Mouse (Mus musculus) forebrain, embryonic 16.5 days (tissue): ENCODE results near the gene G2e3. TPM values are rescaled to one million over a fixed set of nuclear protein-coding genes. Genes with fewer than 3 reads are reported as not detected.
A peak's percentile ranks its signal among the peaks of the same experiment; 100 is the strongest.

Source experiments
- ATAC-seq: fragments of 200-750 bp; cut with Nextera tagmentation; 2 replicates; pipeline ENCODE4 v1.8.0; 2017; ENCODE audit warnings: mild to moderate bottlenecking, moderate library complexity
- H3K27ac ChIP-seq: fragments of 300-500 bp; sonication (generic); 2 replicates; pipeline ENCODE4 v1.5.1; 2014; ENCODE audit warnings: low read length, control low read depth
- H3K27me3 ChIP-seq: fragments of 300-500 bp; sonication (generic); replicated peaks from 2 replicates; pipeline ENCODE4 v1.6.1; 2014; ENCODE audit warnings: low read length; ENCODE audit not compliant: control insufficient read depth, insufficient read depth
- H3K36me3 ChIP-seq: fragments of 300-500 bp; sonication (generic); 2 replicates; pipeline ENCODE4 v1.6.1; 2014; ENCODE audit not compliant: control insufficient read depth, insufficient read depth
- H3K4me1 ChIP-seq: fragments of 300-500 bp; sonication (generic); replicated peaks from 2 replicates; pipeline ENCODE4 v1.6.1; 2014; ENCODE audit warnings: low read length; ENCODE audit not compliant: control insufficient read depth, insufficient read depth
- H3K4me2 ChIP-seq: fragments of 300-500 bp; sonication (generic); 2 replicates; pipeline ENCODE4 v1.6.1; 2014; ENCODE audit warnings: mild to moderate bottlenecking, low read length, control low read depth
- H3K4me3 ChIP-seq: fragments of 300-500 bp; sonication (generic); replicated peaks from 2 replicates; pipeline ENCODE4 v1.5.1; 2014; ENCODE audit warnings: mild to moderate bottlenecking, low read length, control low read depth
- H3K9ac ChIP-seq: fragments of 300-500 bp; sonication (generic); replicated peaks from 2 replicates; pipeline ENCODE4 v1.6.1; 2014; ENCODE audit warnings: low read depth, low read length, control low read depth
- H3K9me3 ChIP-seq: fragments of 300-500 bp; sonication (generic); 2 replicates; pipeline ENCODE4 v1.6.1; 2016; ENCODE audit warnings: low read length; ENCODE audit not compliant: control insufficient read depth
- WGBS: fragments of 180-500 bp; shearing (Covaris S2); extraction: QIAGEN DNeasy Blood & Tissue Kit; methylation state at CpG from one replicate; pipeline ENCODE4 v1.1.7; 2014; 5-methylcytosine and 5-hydroxymethylcytosine counted together
- polyA plus RNA-seq: library from polyadenylated mRNA; unstranded; fragments of >200 nt; fragmentation: Nextera tagmentation; extraction: Ambion mirVana; gene quantifications from 2 replicates; pipeline ENCODE4 v1.2.1, GENCODE M21; 2015

The G2e3 gene
- 34.1 and 44.0 TPM in 2 replicates for polyA plus RNA-seq

DNA sequence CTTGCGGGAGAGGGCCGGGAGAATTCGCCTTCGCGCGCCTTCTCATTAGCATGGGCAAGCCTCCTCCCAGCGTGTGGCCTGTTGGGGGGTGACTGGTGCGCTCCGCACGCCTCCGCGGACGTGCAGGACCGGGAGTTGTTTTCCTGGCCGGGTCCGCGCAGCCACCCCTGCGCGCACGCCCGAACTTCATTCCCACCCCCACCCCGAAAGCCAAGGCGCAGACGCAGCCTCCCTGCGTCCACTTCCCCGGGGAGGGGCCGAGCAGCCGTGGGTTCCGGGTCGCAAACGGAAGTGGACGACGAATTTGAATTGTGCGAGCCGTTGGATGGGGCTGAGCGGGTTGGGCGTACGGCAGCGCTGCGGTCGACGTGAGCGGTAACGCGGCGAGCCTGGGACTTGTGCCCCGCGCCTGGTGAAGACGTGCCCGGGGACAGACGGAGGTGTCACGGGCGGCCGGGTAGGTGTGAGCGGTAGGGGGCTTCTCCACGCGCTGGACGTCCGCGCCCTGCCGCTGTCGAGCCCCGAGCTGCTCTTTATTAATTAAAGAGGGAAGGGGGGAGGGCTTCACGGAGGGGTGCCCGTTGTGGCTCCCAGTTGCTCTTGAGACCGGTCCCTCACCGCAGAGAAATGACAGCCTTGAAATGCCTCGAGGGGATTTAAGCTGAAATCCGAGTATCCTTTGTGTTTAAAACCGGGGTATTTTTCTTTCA is at the start of gene G2e3:
Gene G2e3 (plus strand): TSS at position 74 of the 710 bp plus-strand sequence.
- Histone ChIP-seq H3K4me2 (peak within 1 kb of the TSS; percentile 61), H3K4me3 (peak within 1 kb of the TSS; percentile 85), H3K36me3 (peaks cover 7% of the 10 kb centered on the region), H3K9me3 (no peaks in the 10 kb centered on the region), H3K9ac (peak within 1 kb of the TSS; percentile 96), H3K27ac (peak within 1 kb of the TSS; percentile 93), H3K4me1 (peaks cover 14% of the 10 kb centered on the region), H3K27me3 (no peaks in the 10 kb centered on the region)
- under 1% methylated on average over 70 of the region's 70 CpGs for whole genome bisulfite sequencing
- peak; percentile 97 for ATAC-seq

- Histone ChIP-seq H3K9me3 (no peaks in the 10 kb centered on the region), H3K4me2 (no peak overlapping the region), H3K4me1 (no peaks in the 10 kb centered on the region), H3K9ac (no peak overlapping the region), H3K4me3 (no peak overlapping the region), H3K36me3 (no peaks in the 10 kb centered on the region), H3K27me3 (no peaks in the 10 kb centered on the region), H3K27ac (no peak overlapping the region)
- 91% methylated on average over 3 of the region's 3 CpGs for WGBS
- no peak for ATAC-seq
Observed at GRCm38 (mm10) chr12:51323604-51324003, 24.3 kb upstream of the G2e3 start.

- 85% methylated on average over 3 of the region's 3 CpGs for WGBS
- no peak overlapping the region for H3K4me3 ChIP-seq
- H3K4me1 ChIP-seq: no peaks in the 10 kb centered on the region
- H3K27me3 ChIP-seq: no peaks in the 10 kb centered on the region
- no peak for ATAC-seq
- H3K36me3 ChIP-seq: no peaks in the 10 kb centered on the region
- no peaks in the 10 kb centered on the region for H3K9me3 ChIP-seq
- no peak overlapping the region for H3K4me2 ChIP-seq
- no peak overlapping the region for H3K27ac ChIP-seq
- H3K9ac ChIP-seq: no peak overlapping the region
Observed at GRCm38 (mm10) chr12:51326819-51327218, 21.0 kb upstream of the G2e3 start.

GRCm38 (mm10) chr12:51337014-51337413 is 10.8 kb upstream of the G2e3 start:
- 100% methylated on average over 1 of the region's 1 CpGs for WGBS
- no peaks in the 10 kb centered on the region for H3K27me3 ChIP-seq
- no peaks in the 10 kb centered on the region for H3K4me1 ChIP-seq
- H3K36me3 ChIP-seq: no peaks in the 10 kb centered on the region
- no peak for ATAC-seq
- H3K4me3 ChIP-seq: no peak overlapping the region
- H3K4me2 ChIP-seq: no peak overlapping the region
- no peak overlapping the region for H3K9ac ChIP-seq
- no peak overlapping the region for H3K27ac ChIP-seq
- H3K9me3 ChIP-seq: no peaks in the 10 kb centered on the region

DNA sequence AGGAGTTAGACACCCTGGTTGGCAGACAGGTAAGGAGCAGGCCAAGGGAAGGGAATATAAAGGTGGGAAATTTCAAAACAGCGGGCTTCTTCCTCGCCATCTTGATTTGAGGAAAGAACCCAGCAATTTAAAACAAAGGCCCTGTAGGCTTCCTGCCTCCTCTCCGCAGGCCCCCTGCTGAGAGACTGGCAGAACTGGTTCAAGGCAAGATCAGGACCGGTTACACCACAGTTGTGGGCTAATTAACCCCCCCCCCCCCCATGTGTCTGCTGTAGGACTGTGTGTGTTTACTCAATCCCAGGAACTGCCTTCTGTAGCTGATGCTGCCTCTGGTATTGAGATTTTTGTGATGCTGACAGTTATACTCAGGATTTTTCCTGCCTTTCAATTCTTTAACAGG is 1.7 kb upstream of the G2e3 start:
- Histone ChIP-seq H3K9ac (no peak overlapping the region), H3K9me3 (no peaks in the 10 kb centered on the region), H3K27ac (no peak overlapping the region), H3K36me3 (no peaks in the 10 kb centered on the region), H3K4me1 (peaks cover 14% of the 10 kb centered on the region), H3K4me2 (no peak overlapping the region), H3K4me3 (no peak overlapping the region), H3K27me3 (no peaks in the 10 kb centered on the region)
- 34% methylated on average over 4 of the region's 4 CpGs for WGBS
- no peak for ATAC-seq

GRCm38 (mm10) chr12:51348698-51348998 is 787 bp downstream of the G2e3 start:
- peak overlapping the region; percentile 93 for H3K27ac ChIP-seq
- H3K4me2 ChIP-seq: peak overlapping the region; percentile 61
- H3K9me3 ChIP-seq: no peaks in the 10 kb centered on the region
- under 1% methylated on average over 10 of the region's 10 CpGs for WGBS
- peak overlapping the region; percentile 85 for H3K4me3 ChIP-seq
- peak; percentile 39 for ATAC-seq
- peaks cover 11% of the 10 kb centered on the region for H3K36me3 ChIP-seq
- peak overlapping the region; percentile 96 for H3K9ac ChIP-seq
- H3K4me1 ChIP-seq: peaks cover 14% of the 10 kb centered on the region
- no peaks in the 10 kb centered on the region for H3K27me3 ChIP-seq

DNA sequence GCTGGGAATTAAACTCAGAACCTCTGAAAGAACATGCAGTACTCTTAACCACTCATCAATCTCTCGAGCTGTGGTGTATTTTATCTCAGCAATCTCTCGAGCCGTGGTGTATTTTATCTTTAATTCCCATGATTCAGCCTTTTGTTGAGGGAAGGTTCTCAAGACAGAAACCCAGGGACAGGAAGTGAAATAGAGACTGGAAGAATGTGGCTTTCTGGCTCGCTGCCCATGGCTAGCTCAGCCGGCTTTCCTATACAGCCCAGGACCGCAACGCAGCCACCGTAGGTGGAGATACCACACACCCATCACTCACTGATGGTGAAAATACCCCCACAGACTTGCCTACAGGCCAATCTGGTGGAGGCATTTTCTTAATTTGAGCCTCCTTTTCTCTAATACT is 7.4 kb downstream of the G2e3 start:
- Histone ChIP-seq H3K4me2 (no peak overlapping the region), H3K27me3 (no peaks in the 10 kb centered on the region), H3K9me3 (no peaks in the 10 kb centered on the region), H3K27ac (no peak overlapping the region), H3K36me3 (peaks cover 40% of the 10 kb centered on the region), H3K4me3 (no peak overlapping the region), H3K4me1 (peaks cover 6% of the 10 kb centered on the region), H3K9ac (no peak overlapping the region)
- WGBS: 87% methylated on average over 8 of the region's 8 CpGs
- no peak for ATAC-seq

GRCm38 (mm10) chr12:51361294-51361693 is 13.4 kb downstream of the G2e3 start:
- Histone ChIP-seq H3K9me3 (no peaks in the 10 kb centered on the region), H3K4me2 (no peak overlapping the region), H3K4me1 (no peaks in the 10 kb centered on the region), H3K4me3 (no peak overlapping the region), H3K36me3 (peaks cover 42% of the 10 kb centered on the region), H3K27ac (no peak overlapping the region), H3K27me3 (no peaks in the 10 kb centered on the region), H3K9ac (no peak overlapping the region)
- no peak for ATAC-seq

- no peak overlapping the region for H3K4me3 ChIP-seq
- no peaks in the 10 kb centered on the region for H3K9me3 ChIP-seq
- no peak for ATAC-seq
- H3K9ac ChIP-seq: no peak overlapping the region
- H3K36me3 ChIP-seq: peaks cover 40% of the 10 kb centered on the region
- H3K27me3 ChIP-seq: no peaks in the 10 kb centered on the region
- WGBS: 100% methylated on average over 1 of the region's 1 CpGs
- H3K27ac ChIP-seq: no peak overlapping the region
- H3K4me2 ChIP-seq: no peak overlapping the region
- no peaks in the 10 kb centered on the region for H3K4me1 ChIP-seq
Observed at GRCm38 (mm10) chr12:51362898-51363297, 15.0 kb downstream of the G2e3 start.

DNA sequence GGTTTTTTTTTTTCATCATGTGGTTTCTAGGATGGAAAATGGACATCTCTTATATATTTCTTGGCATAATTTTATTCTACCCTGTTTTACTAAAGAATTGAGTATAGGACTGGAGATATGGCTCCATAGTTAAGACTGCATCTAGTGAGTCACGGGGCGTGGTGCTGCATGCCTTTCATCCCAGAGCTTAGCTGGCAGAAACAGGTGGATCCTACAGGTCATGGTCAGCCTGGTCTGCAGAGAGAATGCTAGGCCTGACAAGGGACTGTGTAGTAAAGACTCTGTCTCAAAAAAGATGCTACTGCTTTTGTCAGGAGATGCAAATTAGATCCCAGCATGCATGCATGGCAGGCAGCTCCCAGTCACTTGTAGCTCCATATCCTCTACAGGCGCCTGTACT is 20.6 kb downstream of the G2e3 start:
- H3K9me3 ChIP-seq: no peaks in the 10 kb centered on the region
- H3K4me1 ChIP-seq: no peaks in the 10 kb centered on the region
- WGBS: 96% methylated on average over 3 of the region's 3 CpGs
- H3K36me3 ChIP-seq: peaks cover 30% of the 10 kb centered on the region
- no peak overlapping the region for H3K4me2 ChIP-seq
- no peak overlapping the region for H3K9ac ChIP-seq
- no peaks in the 10 kb centered on the region for H3K27me3 ChIP-seq
- ATAC-seq: no peak
- H3K27ac ChIP-seq: no peak overlapping the region
- no peak overlapping the region for H3K4me3 ChIP-seq
